Mouse (Mus musculus): ENCODE data around the gene Dab2ip.

The Dab2ip gene

GRCm38 (mm10) chr2:35654795-35655194 lies 96.7 kb downstream of the Dab2ip start:
- DNase-seq (ENCODE audit: low read depth, low spot score) = no peak

- DNase-seq (ENCODE audit: low read depth, low spot score) = no peak
Observed at GRCm38 (mm10) chr2:35655996-35656395, 97.9 kb downstream of the Dab2ip start.

- no peak for DNase-seq (ENCODE audit: low read depth, low spot score)
Observed at GRCm38 (mm10) chr2:35658311-35658710, 100.2 kb downstream of the Dab2ip start.

GRCm38 (mm10) chr2:35659578-35660194 lies 101.6 kb downstream of the Dab2ip start:
- DNase-seq (ENCODE audit: low read depth, low spot score) = no peak

GRCm38 (mm10) chr2:35660953-35661374 lies 102.9 kb downstream of the Dab2ip start:
- no peak for DNase-seq (ENCODE audit: low read depth, low spot score)

- DNase-seq (ENCODE audit: low read depth, low spot score) = no peak
Observed at GRCm38 (mm10) chr2:35661454-35662000, 103.5 kb downstream of the Dab2ip start.

GRCm38 (mm10) chr2:35662001-35662491 lies 104.0 kb downstream of the Dab2ip start:
- DNase-seq (ENCODE audit: low read depth, low spot score) = no peak

GRCm38 (mm10) chr2:35662738-35663550 lies 104.9 kb downstream of the Dab2ip start:
- DNase-seq (ENCODE audit: low read depth, low spot score) = no peak

- no peak for DNase-seq (ENCODE audit: low read depth, low spot score)
Observed at GRCm38 (mm10) chr2:35667746-35668145, 109.7 kb downstream of the Dab2ip start.

GRCm38 (mm10) chr2:35669217-35669616 lies 111.2 kb downstream of the Dab2ip start:
- no peak for DNase-seq (ENCODE audit: low read depth, low spot score)

- DNase-seq (ENCODE audit: low read depth, low spot score) = no peak
Observed at GRCm38 (mm10) chr2:35669748-35670147, 111.7 kb downstream of the Dab2ip start.

- DNase-seq (ENCODE audit: low read depth, low spot score) = no peak
Observed at GRCm38 (mm10) chr2:35670300-35670699, 112.2 kb downstream of the Dab2ip start.

- DNase-seq (ENCODE audit: low read depth, low spot score) = no peak
Observed at GRCm38 (mm10) chr2:35671980-35672910, 114.2 kb downstream of the Dab2ip start.

- no peak for DNase-seq (ENCODE audit: low read depth, low spot score)
Observed at GRCm38 (mm10) chr2:35673181-35673580, 115.1 kb downstream of the Dab2ip start.

GRCm38 (mm10) chr2:35673986-35674385 lies 115.9 kb downstream of the Dab2ip start:
- DNase-seq (ENCODE audit: low read depth, low spot score) = no peak

GRCm38 (mm10) chr2:35674431-35674830 lies 116.4 kb downstream of the Dab2ip start:
- no peak for DNase-seq (ENCODE audit: low read depth, low spot score)

GRCm38 (mm10) chr2:35676075-35676665 lies 118.1 kb downstream of the Dab2ip start:
- DNase-seq (ENCODE audit: low read depth, low spot score) = no peak

- no peak for DNase-seq (ENCODE audit: low read depth, low spot score)
Observed at GRCm38 (mm10) chr2:35677855-35678254, 119.8 kb downstream of the Dab2ip start.

GRCm38 (mm10) chr2:35678440-35678839 lies 120.4 kb downstream of the Dab2ip start:
- DNase-seq (ENCODE audit: low read depth, low spot score) = no peak

GRCm38 (mm10) chr2:35679812-35680672 lies 122.0 kb downstream of the Dab2ip start:
- no peak for DNase-seq (ENCODE audit: low read depth, low spot score)
